Mouse (Mus musculus): ENCODE results near the gene Ehd1. TPM values are rescaled to one million over a fixed set of nuclear protein-coding genes. Genes with fewer than 3 reads are reported as not detected.

The Ehd1 gene
- polyA plus RNA-seq, 1 experiment from 2014 or later: 68.4 TPM

GRCm38 (mm10) chr19:6349215-6349983, 72.9 kb downstream of the Ehd1 start:
- Histone ChIP-seq H3K9me3 (ENCODE audit: control insufficient read depth, low read length) (no peaks in the 10 kb centered on the region), H3K27ac (replicated peaks; ENCODE audit: low read depth, low read length) (no peak overlapping the region), H3K27me3 (replicated peaks; ENCODE audit: control insufficient read depth, insufficient read depth, low read length) (no peaks in the 10 kb centered on the region), H3K36me3 (ENCODE audit: control insufficient read depth, insufficient read depth, low read length) (peaks cover 59% of the 10 kb centered on the region), H3K9ac (ENCODE audit: low read depth, low read length) (no peak overlapping the region), H3K4me1 (ENCODE audit: control insufficient read depth, insufficient read depth, low read length) (no peaks in the 10 kb centered on the region), H3K4me3 (ENCODE audit: low read depth, low read length) (no peak overlapping the region), H3K4me2 (ENCODE audit: low read depth, low read length) (no peak overlapping the region)
- 19% methylated on average over 13 of the region's 14 CpGs for WGBS
- DNase-seq (ENCODE audit: low spot score) (no peak), ATAC-seq (ENCODE audit: low read depth) (no peak)

MicroRNA genes within 50 kb of the gene (microRNA counts, 519-probe panel; counts per million panel counts)
- microRNA mmu-miR-192: 2,106 counts per million, percentile 23 among the panel's probes with 10 or more counts

Small RNAs within 50 kb of the gene (microRNA-seq; reads per million reads assigned to microRNA genes)
- 95.9 reads per million, percentile 51 among the genes with 10 or more reads in this experiment for gene Mir192 (ENCODE audit: borderline number of aligned reads)
- 44.0 reads per million, percentile 43 among the genes with 10 or more reads in this experiment for gene Mir194-2 (ENCODE audit: borderline number of aligned reads)
- not detected for gene Mir6989 (ENCODE audit: borderline number of aligned reads)

Other genes starting within 250 kb of the Ehd1 start
- gene Syvn1, start 230.1 kb upstream of the Ehd1 start, polyA plus RNA-seq (2014; fragmentation: Nextera tagmentation; extraction: Ambion mirVana): 32.1 and 34.9 TPM in 2 replicates
- gene Mrpl49, start 218.9 kb upstream of the Ehd1 start, polyA plus RNA-seq (2014; fragmentation: Nextera tagmentation; extraction: Ambion mirVana): 67.5 and 69.8 TPM in 2 replicates
- 870 and 937 TPM in 2 replicates for gene Fau, start 218.9 kb upstream of the Ehd1 start, polyA plus RNA-seq (2014; fragmentation: Nextera tagmentation; extraction: Ambion mirVana)
- 33.1 and 33.6 TPM in 2 replicates for gene Znhit2, start 215.5 kb upstream of the Ehd1 start, polyA plus RNA-seq (2014; fragmentation: Nextera tagmentation; extraction: Ambion mirVana)
- gene Tm7sf2, start 208.4 kb upstream of the Ehd1 start, polyA plus RNA-seq (2014; fragmentation: Nextera tagmentation; extraction: Ambion mirVana): 19.5 and 21.7 TPM in 2 replicates
- 52.0 and 66.5 TPM in 2 replicates for gene Vps51, start 199.5 kb upstream of the Ehd1 start, polyA plus RNA-seq (2014; fragmentation: Nextera tagmentation; extraction: Ambion mirVana)
- gene Tmem262, start 196.7 kb upstream of the Ehd1 start, polyA plus RNA-seq (2014; fragmentation: Nextera tagmentation; extraction: Ambion mirVana): not detected in 2 replicates
- 0.28 and 0.67 TPM in 2 replicates for gene Gm28374, start 194.5 kb upstream of the Ehd1 start, polyA plus RNA-seq (2014; fragmentation: Nextera tagmentation; extraction: Ambion mirVana)
- gene Zfpl1, start 191.8 kb upstream of the Ehd1 start, polyA plus RNA-seq (2014; fragmentation: Nextera tagmentation; extraction: Ambion mirVana): 66.2 and 81.8 TPM in 2 replicates
- gene Cdca5, start 191.7 kb upstream of the Ehd1 start, polyA plus RNA-seq (2014; fragmentation: Nextera tagmentation; extraction: Ambion mirVana): 24.6 and 29.0 TPM in 2 replicates
- gene AC131692.1, start 182.3 kb upstream of the Ehd1 start, polyA plus RNA-seq (2014; fragmentation: Nextera tagmentation; extraction: Ambion mirVana): not detected in 2 replicates
- gene Naaladl1, start 170.9 kb upstream of the Ehd1 start, polyA plus RNA-seq (2014; fragmentation: Nextera tagmentation; extraction: Ambion mirVana): 0.29 and 0.51 TPM in 2 replicates
- gene Sac3d1, start 158.1 kb upstream of the Ehd1 start, polyA plus RNA-seq (2014; fragmentation: Nextera tagmentation; extraction: Ambion mirVana): 46.3 and 46.6 TPM in 2 replicates
- 26.7 and 27.5 TPM in 2 replicates for gene Snx15, start 148.4 kb upstream of the Ehd1 start, polyA plus RNA-seq (2014; fragmentation: Nextera tagmentation; extraction: Ambion mirVana)
- 0.28 and 0.33 TPM in 2 replicates for gene Batf2, start 135.7 kb upstream of the Ehd1 start, polyA plus RNA-seq (2014; fragmentation: Nextera tagmentation; extraction: Ambion mirVana)
- gene Arl2, start 135.2 kb upstream of the Ehd1 start, polyA plus RNA-seq (2014; fragmentation: Nextera tagmentation; extraction: Ambion mirVana): 73.4 and 80.6 TPM in 2 replicates
- not detected in 2 replicates for gene Majin, start 92.3 kb upstream of the Ehd1 start, polyA plus RNA-seq (2014; fragmentation: Nextera tagmentation; extraction: Ambion mirVana)
- 3.3 and 4.1 TPM in 2 replicates for gene Gpha2, start 50.3 kb upstream of the Ehd1 start, polyA plus RNA-seq (2014; fragmentation: Nextera tagmentation; extraction: Ambion mirVana)
- 35.1 and 36.5 TPM in 2 replicates for gene Ppp2r5b, start 40.9 kb upstream of the Ehd1 start, polyA plus RNA-seq (2014; fragmentation: Nextera tagmentation; extraction: Ambion mirVana)
- gene Atg2a, start 35.1 kb upstream of the Ehd1 start, polyA plus RNA-seq (2014; fragmentation: Nextera tagmentation; extraction: Ambion mirVana): 10.6 and 11.1 TPM in 2 replicates
- 1.5 and 1.6 TPM in 2 replicates for gene Cdc42bpg, start 29.7 kb downstream of the Ehd1 start, polyA plus RNA-seq (2014; fragmentation: Nextera tagmentation; extraction: Ambion mirVana)
- 54.2 and 61.5 TPM in 2 replicates for gene Men1, start 58.3 kb downstream of the Ehd1 start, polyA plus RNA-seq (2014; fragmentation: Nextera tagmentation; extraction: Ambion mirVana)
- gene Map4k2, start 64.4 kb downstream of the Ehd1 start, polyA plus RNA-seq (2014; fragmentation: Nextera tagmentation; extraction: Ambion mirVana): 9.8 and 9.9 TPM in 2 replicates
- gene Sf1, start 87.0 kb downstream of the Ehd1 start, polyA plus RNA-seq (2014; fragmentation: Nextera tagmentation; extraction: Ambion mirVana): 135 and 140 TPM in 2 replicates
- 49.5 and 84.3 TPM in 2 replicates for gene Pygm, start 107.7 kb downstream of the Ehd1 start, polyA plus RNA-seq (2014; fragmentation: Nextera tagmentation; extraction: Ambion mirVana)
- 36.2 and 48.2 TPM in 2 replicates for gene Rasgrp2, start 122.6 kb downstream of the Ehd1 start, polyA plus RNA-seq (2014; fragmentation: Nextera tagmentation; extraction: Ambion mirVana)
- gene Nrxn2, start 142.0 kb downstream of the Ehd1 start, polyA plus RNA-seq (2014; fragmentation: Nextera tagmentation; extraction: Ambion mirVana): 2.3 and 3.4 TPM in 2 replicates